Mouse (Mus musculus) E14TG2a.4 (cell line): ENCODE measurements at regions not wholly inside any gene's neighbourhood (a gene's known extent, or its start where the extent isn't known, plus 50 kb on each side); places are given as distances from the start of the nearest gene placed in this dataset.

Experiments
- CTCF ChIP-seq: conservative IDR thresholded peaks from 2 replicates; pipeline ENCODE4 v1.5.1; 2014; ENCODE audit warnings: low read length
- NANOG ChIP-seq: IDR thresholded peaks from 2 replicates; pipeline ENCODE4 v1.6.1; 2014; ENCODE audit warnings: borderline replicate concordance, low read length, mixed read lengths
- POU5F1 ChIP-seq: IDR thresholded peaks from 2 replicates; pipeline ENCODE4 v1.6.1; 2014; ENCODE audit warnings: low read length, borderline replicate concordance

- TF ChIP-seq CTCF: no peak
- TF ChIP-seq POU5F1: no peak
- TF ChIP-seq NANOG: no peak
Measured at GRCm38 (mm10) chr10:92312278-92312677, 409.9 kb downstream of the Nedd1 start.
